Mouse (Mus musculus) frontal cortex, adult 2 months (tissue): ENCODE results near the gene Gm20388. TPM values are rescaled to one million over a fixed set of nuclear protein-coding genes. Genes with fewer than 3 reads are reported as not detected.

Experiments
- DNase-seq, 2 experiments: peaks; one replicate each; pipeline ENCODE4 v3.0.0; 2022; ENCODE audit warnings: low spot score in 1 of 2; ENCODE audit errors: extremely low spot score in 1 of 2
- polyA plus RNA-seq: library from polyadenylated mRNA; depleted of rRNA; stranded (reverse); fragments of >200 nt; gene quantifications from 2 replicates; pipeline ENCODE4 v1.2.3, GENCODE M21; 2012

Gm20388 gene
- polyA plus RNA-seq, 1 experiment: 22.2 TPM

- DNase-seq: peak in 1 of 2 experiments; percentile 42
Measured at GRCm38 (mm10) chr8:120471166-120471565, 560.5 kb downstream of the Gm20388 start.

GRCm38 (mm10) chr8:120471752-120472151, 561.1 kb downstream of the Gm20388 start:
- DNase-seq: no peak

- no peak for DNase-seq
Measured at GRCm38 (mm10) chr8:120472230-120472629, 561.6 kb downstream of the Gm20388 start.

GRCm38 (mm10) chr8:120473729-120474364, 563.2 kb downstream of the Gm20388 start:
- no peak for DNase-seq

GRCm38 (mm10) chr8:120474496-120475235, 564.0 kb downstream of the Gm20388 start:
- no peak for DNase-seq

- DNase-seq: no peak
Measured at GRCm38 (mm10) chr8:120475462-120476201, 565.0 kb downstream of the Gm20388 start.

GRCm38 (mm10) chr8:120476711-120477575, 566.3 kb downstream of the Gm20388 start:
- DNase-seq: no peak

- no peak for DNase-seq
Measured at GRCm38 (mm10) chr8:120478754-120479153, 568.1 kb downstream of the Gm20388 start.

- DNase-seq: no peak
Measured at GRCm38 (mm10) chr8:120479691-120480090, 569.0 kb downstream of the Gm20388 start.

- DNase-seq: no peak
Measured at GRCm38 (mm10) chr8:120482015-120482689, 571.5 kb downstream of the Gm20388 start.

- peak; percentile 41 to 60 for DNase-seq
Measured at GRCm38 (mm10) chr8:120484460-120484859, 573.8 kb downstream of the Gm20388 start.

GRCm38 (mm10) chr8:120485116-120485515, 574.5 kb downstream of the Gm20388 start:
- DNase-seq: no peak

GRCm38 (mm10) chr8:120485551-120486476, 575.2 kb downstream of the Gm20388 start:
- no peak for DNase-seq

GRCm38 (mm10) chr8:120486477-120487376, 576.1 kb downstream of the Gm20388 start:
- peak; percentile 30 to 70 for DNase-seq

- DNase-seq: no peak
Measured at GRCm38 (mm10) chr8:120487377-120487728, 576.7 kb downstream of the Gm20388 start.

GRCm38 (mm10) chr8:120487729-120488510, 577.3 kb downstream of the Gm20388 start:
- DNase-seq: peak in 1 of 2 experiments; percentile 68

GRCm38 (mm10) chr8:120488636-120489131, 578.0 kb downstream of the Gm20388 start:
- DNase-seq: no peak
